Mouse (Mus musculus): ENCODE results near the gene Rabgap1l. TPM values are rescaled to one million over a fixed set of nuclear protein-coding genes. Genes with fewer than 3 reads are reported as not detected.

The Rabgap1l gene
- polyA plus RNA-seq, 1 experiment from 2014 or later = 23.2 TPM

GRCm38 (mm10) chr1:160596948-160597270, 196.1 kb downstream of the Rabgap1l start:
- Histone ChIP-seq H3K27ac (ENCODE audit: low read depth, low read length) (no peak overlapping the region), H3K4me3 (ENCODE audit: low read depth, low read length) (no peak overlapping the region), H3K4me1 (replicated peaks; ENCODE audit: control insufficient read depth, insufficient read depth, low read length) (no peaks in the 10 kb centered on the region), H3K4me2 (replicated peaks; ENCODE audit: low read depth) (no peak overlapping the region), H3K9ac (ENCODE audit: low read depth, low read length) (no peak overlapping the region), H3K27me3 (replicated peaks; ENCODE audit: control insufficient read depth, insufficient read depth, low read length) (no peaks in the 10 kb centered on the region), H3K9me3 (ENCODE audit: control insufficient read depth) (no peaks in the 10 kb centered on the region), H3K36me3 (ENCODE audit: control insufficient read depth, insufficient read depth) (no peaks in the 10 kb centered on the region)
- 83% methylated on average over 3 of the region's 3 CpGs for WGBS
- no peak for ATAC-seq
- no peak for TF ChIP-seq CTCF (IDR thresholded peaks at IDR 0.05; ENCODE audit: low read depth)

- TF ChIP-seq CTCF (IDR thresholded peaks at IDR 0.05; ENCODE audit: low read depth) = no peak
- H3K9me3 ChIP-seq (ENCODE audit: control insufficient read depth) = no peaks in the 10 kb centered on the region
- no peaks in the 10 kb centered on the region for H3K36me3 ChIP-seq (ENCODE audit: control insufficient read depth, insufficient read depth)
- H3K9ac ChIP-seq (ENCODE audit: low read depth, low read length) = no peak overlapping the region
- no peak overlapping the region for H3K27ac ChIP-seq (ENCODE audit: low read depth, low read length)
- H3K27me3 ChIP-seq (replicated peaks; ENCODE audit: control insufficient read depth, insufficient read depth, low read length) = no peaks in the 10 kb centered on the region
- no peak for ATAC-seq
- no peaks in the 10 kb centered on the region for H3K4me1 ChIP-seq (replicated peaks; ENCODE audit: control insufficient read depth, insufficient read depth, low read length)
- H3K4me3 ChIP-seq (ENCODE audit: low read depth, low read length) = no peak overlapping the region
- H3K4me2 ChIP-seq (replicated peaks; ENCODE audit: low read depth) = no peak overlapping the region
Measured at GRCm38 (mm10) chr1:160596252-160596947, 196.6 kb downstream of the Rabgap1l start.

GRCm38 (mm10) chr1:160594576-160594975, 198.4 kb downstream of the Rabgap1l start:
- Histone ChIP-seq H3K9me3 (ENCODE audit: control insufficient read depth) (no peaks in the 10 kb centered on the region), H3K4me2 (replicated peaks; ENCODE audit: low read depth) (no peak overlapping the region), H3K4me3 (ENCODE audit: low read depth, low read length) (no peak overlapping the region), H3K4me1 (replicated peaks; ENCODE audit: control insufficient read depth, insufficient read depth, low read length) (no peaks in the 10 kb centered on the region), H3K27me3 (replicated peaks; ENCODE audit: control insufficient read depth, insufficient read depth, low read length) (no peaks in the 10 kb centered on the region), H3K27ac (ENCODE audit: low read depth, low read length) (no peak overlapping the region), H3K9ac (ENCODE audit: low read depth, low read length) (no peak overlapping the region), H3K36me3 (ENCODE audit: control insufficient read depth, insufficient read depth) (no peaks in the 10 kb centered on the region)
- TF ChIP-seq CTCF (IDR thresholded peaks at IDR 0.05; ENCODE audit: low read depth) = no peak
- ATAC-seq = no peak
- 93% methylated on average over 1 of the region's 1 CpGs for WGBS

GRCm38 (mm10) chr1:160594066-160594465, 198.9 kb downstream of the Rabgap1l start:
- Histone ChIP-seq H3K36me3 (ENCODE audit: control insufficient read depth, insufficient read depth) (no peaks in the 10 kb centered on the region), H3K27ac (ENCODE audit: low read depth, low read length) (no peak overlapping the region), H3K9ac (ENCODE audit: low read depth, low read length) (no peak overlapping the region), H3K9me3 (ENCODE audit: control insufficient read depth) (no peaks in the 10 kb centered on the region), H3K4me3 (ENCODE audit: low read depth, low read length) (no peak overlapping the region), H3K4me1 (replicated peaks; ENCODE audit: control insufficient read depth, insufficient read depth, low read length) (no peaks in the 10 kb centered on the region), H3K4me2 (replicated peaks; ENCODE audit: low read depth) (no peak overlapping the region), H3K27me3 (replicated peaks; ENCODE audit: control insufficient read depth, insufficient read depth, low read length) (no peaks in the 10 kb centered on the region)
- no peak for ATAC-seq
- WGBS = 89% methylated on average over 4 of the region's 4 CpGs
- no peak for TF ChIP-seq CTCF (IDR thresholded peaks at IDR 0.05; ENCODE audit: low read depth)

- 71% methylated on average over 4 of the region's 4 CpGs for WGBS
- H3K4me2 ChIP-seq (replicated peaks; ENCODE audit: low read depth) = no peak overlapping the region
- H3K27me3 ChIP-seq (replicated peaks; ENCODE audit: control insufficient read depth, insufficient read depth, low read length) = no peaks in the 10 kb centered on the region
- TF ChIP-seq CTCF (IDR thresholded peaks at IDR 0.05; ENCODE audit: low read depth) = no peak
- no peak for ATAC-seq
- H3K4me3 ChIP-seq (ENCODE audit: low read depth, low read length) = no peak overlapping the region
- H3K4me1 ChIP-seq (replicated peaks; ENCODE audit: control insufficient read depth, insufficient read depth, low read length) = no peaks in the 10 kb centered on the region
- no peak overlapping the region for H3K27ac ChIP-seq (ENCODE audit: low read depth, low read length)
- no peak overlapping the region for H3K9ac ChIP-seq (ENCODE audit: low read depth, low read length)
- no peaks in the 10 kb centered on the region for H3K36me3 ChIP-seq (ENCODE audit: control insufficient read depth, insufficient read depth)
- no peaks in the 10 kb centered on the region for H3K9me3 ChIP-seq (ENCODE audit: control insufficient read depth)
Measured at GRCm38 (mm10) chr1:160588911-160589590, 204.0 kb downstream of the Rabgap1l start.

- no peak for TF ChIP-seq CTCF (IDR thresholded peaks at IDR 0.05; ENCODE audit: low read depth)
- Histone ChIP-seq H3K36me3 (ENCODE audit: control insufficient read depth, insufficient read depth) (no peaks in the 10 kb centered on the region), H3K9me3 (ENCODE audit: control insufficient read depth) (no peaks in the 10 kb centered on the region), H3K4me2 (replicated peaks; ENCODE audit: low read depth) (no peak overlapping the region), H3K4me3 (ENCODE audit: low read depth, low read length) (no peak overlapping the region), H3K27ac (ENCODE audit: low read depth, low read length) (no peak overlapping the region), H3K9ac (ENCODE audit: low read depth, low read length) (no peak overlapping the region), H3K4me1 (replicated peaks; ENCODE audit: control insufficient read depth, insufficient read depth, low read length) (no peaks in the 10 kb centered on the region), H3K27me3 (replicated peaks; ENCODE audit: control insufficient read depth, insufficient read depth, low read length) (no peaks in the 10 kb centered on the region)
- ATAC-seq = no peak
- WGBS = 62% methylated on average over 12 of the region's 12 CpGs
Measured at GRCm38 (mm10) chr1:160579309-160580233, 213.4 kb downstream of the Rabgap1l start.
